Mouse (Mus musculus) CD4-positive, CD25-positive, alpha-beta regulatory T cell, adult 4 months (primary cell): ENCODE measurements around the gene Slc16a12. TPM values are rescaled to one million over a fixed set of nuclear protein-coding genes. Genes with fewer than 3 reads are reported as not detected.
"Not testable (repeated sequence)": the region's sequence is repeated elsewhere in the genome, so short reads cannot be mapped to it uniquely, and the experiment has no call there.

Experiments used
- ATAC-seq: one replicate; pipeline ENCODE4 v1.8.0; 2017
- polyA plus RNA-seq, 2 experiments: library from polyadenylated mRNA; unstranded; fragments of 100-300 nt; shearing (Covaris generic); gene quantifications; one replicate each; pipeline ENCODE4 v1.2.1; 2017

Slc16a12 gene
- not detected for polyA plus RNA-seq

DNA sequence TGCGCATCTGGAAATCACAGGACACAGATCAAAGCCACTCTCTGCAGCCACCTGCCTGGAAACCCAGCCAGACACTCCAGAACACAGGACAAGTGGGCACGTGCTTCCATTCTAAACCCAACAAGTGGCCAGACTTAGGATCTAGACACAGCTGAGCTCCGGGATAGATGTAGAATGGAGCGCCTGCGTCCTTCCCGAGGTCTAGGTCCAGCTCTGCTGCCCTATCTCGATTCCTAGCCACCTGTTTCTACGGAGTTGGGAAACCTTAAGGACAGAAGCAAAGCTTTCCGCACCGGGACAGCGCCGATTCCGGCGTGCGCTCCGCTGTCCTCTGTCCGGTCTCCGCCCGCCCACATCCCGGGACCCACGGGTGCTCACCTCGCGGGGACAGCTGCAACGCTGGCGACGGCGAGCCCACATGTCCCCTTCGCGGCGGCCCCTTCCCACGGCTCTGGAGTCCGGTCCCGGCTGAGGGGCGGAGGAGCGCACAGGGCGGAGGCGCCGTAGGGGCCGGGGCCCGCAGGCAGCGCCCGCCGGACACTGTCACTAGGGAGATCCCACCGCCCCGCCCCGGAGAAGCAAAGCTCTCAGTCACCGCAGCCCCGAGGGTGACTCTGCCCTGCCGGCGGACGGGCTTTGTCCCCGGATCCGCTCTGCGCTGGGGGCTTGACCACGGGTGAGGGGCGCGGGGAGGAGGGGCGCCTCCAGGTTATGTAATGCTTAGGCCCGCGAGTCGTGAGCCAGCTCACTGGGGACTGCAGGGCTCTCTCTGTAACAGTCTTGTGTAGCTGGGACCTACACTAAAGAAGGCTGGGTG, at the start of gene Slc16a12:
Slc16a12 (minus strand) TSS at position 602 of the 817 bp plus-strand sequence.
- ATAC-seq, result no peak

DNA sequence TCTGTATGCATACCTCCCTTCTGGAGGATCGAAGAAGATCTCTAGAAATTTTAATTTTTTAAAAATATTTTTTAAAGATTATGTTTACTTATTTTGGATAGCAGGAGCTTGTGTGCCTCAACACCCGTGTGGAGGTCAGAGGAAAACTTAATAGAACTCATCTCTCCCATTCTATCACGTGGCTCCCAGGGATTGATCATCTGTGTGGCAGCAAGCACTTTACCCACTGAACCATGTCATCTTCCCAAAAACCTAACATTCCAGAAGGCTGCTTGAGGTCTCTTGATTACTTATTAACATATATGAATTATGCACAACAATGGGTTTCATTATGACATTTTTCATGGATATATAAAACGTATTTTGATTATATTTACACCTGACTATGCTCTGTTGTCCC, 49.3 kb upstream of the Slc16a12 start:
- ATAC-seq, result no peak

DNA sequence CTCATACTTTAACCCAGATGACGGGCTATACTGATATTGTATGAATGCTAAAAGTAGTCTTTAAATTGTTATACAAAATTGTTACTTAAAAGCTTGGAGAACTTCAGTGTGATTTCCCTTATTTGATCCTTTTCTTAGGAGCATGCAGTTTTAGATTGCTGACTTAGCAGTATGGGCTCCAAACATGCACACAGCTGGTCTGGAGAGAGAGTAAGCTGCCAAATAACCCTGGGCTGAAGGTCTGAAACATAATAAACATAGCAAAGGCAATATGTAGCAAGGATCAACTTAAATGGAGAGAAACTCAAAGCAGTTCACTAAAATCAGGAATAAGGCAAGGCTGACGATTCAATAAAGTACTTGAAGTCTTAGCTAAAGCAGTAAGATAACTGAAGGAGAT, 35.4 kb upstream of the Slc16a12 start:
- no peak for ATAC-seq

DNA sequence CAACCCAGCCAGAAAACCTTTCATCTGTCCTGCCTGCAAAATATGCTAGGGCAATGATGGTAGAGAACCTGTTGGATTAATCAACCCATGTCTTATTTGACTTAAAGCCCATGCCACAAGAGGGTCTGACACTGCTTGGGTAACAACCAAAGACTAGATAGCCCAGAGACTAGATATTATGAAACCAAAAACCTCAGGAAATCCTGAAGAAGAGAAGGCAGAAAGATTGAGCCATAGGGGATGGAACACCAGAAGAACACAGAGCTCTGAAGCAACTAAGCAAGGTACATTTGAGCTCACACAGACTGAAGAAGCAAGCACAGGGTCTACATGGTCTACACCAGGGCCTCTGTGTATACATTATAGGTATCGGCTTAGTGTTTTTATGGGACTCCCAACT, 31.9 kb upstream of the Slc16a12 start:
- no peak for ATAC-seq

DNA sequence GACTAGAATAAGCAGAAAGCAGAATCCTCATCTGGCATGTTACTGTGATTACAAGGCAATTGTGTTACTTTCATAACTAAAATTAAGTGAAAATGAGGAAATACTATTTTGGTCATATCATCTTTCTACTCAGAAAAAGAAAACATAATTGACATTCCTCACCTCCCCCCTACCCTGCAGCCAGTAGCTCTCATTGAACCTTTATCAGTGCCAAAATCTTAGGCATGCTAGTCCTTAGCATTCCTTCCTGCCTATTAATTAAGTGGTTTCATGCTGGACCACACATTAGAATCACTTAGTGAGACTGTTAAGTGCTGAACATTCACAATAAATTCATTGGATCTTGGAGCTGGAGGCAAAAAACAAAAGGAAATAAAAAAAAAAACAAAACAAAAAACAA, 31.0 kb upstream of the Slc16a12 start:
- no peak for ATAC-seq

DNA sequence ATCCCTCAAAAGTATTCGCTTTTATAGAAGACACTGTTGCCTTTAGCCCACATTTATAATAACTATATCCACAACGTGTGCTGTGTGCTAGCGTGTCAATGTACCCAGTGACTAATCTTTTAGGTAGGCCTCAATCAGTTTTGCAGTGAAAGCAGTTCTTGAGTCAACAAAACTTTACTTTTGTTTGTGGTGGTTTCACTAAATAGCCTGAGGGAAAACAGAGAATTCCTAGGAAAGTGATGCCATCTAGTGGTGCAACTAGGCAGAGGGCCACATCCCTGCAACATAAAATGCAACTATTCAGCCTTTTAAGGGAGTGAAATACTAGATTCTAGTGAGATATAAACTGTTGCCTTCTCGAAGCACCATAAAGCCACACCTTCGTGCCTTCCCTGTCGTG, 25.7 kb upstream of the Slc16a12 start:
- no peak for ATAC-seq

- ATAC-seq, result no peak
These were observed 23.7 kb upstream of the Slc16a12 start for GRCm38 (mm10) chr19:34770764-34771163.

DNA sequence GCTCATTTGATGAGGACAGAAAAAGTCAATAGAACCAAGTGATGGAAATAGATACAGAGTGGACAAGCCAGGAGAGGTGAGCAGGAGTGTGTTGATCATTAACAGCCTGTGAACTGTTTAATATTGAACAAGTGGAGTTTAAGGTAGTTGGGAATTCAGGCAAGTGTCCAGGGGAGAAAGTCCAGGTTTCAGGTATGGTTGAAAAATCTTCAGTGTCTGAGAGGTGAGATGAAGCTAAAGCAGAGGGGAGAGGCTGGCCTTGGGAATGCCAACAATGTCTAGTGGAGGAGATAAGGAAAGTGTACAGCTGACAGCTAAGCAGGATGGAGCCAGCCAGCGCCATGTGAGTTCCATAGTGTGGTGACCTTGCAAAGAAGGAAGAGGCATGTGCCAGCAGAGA, 11.7 kb upstream of the Slc16a12 start:
- no peak for ATAC-seq

- ATAC-seq, result no peak
These were observed 9.6 kb upstream of the Slc16a12 start for GRCm38 (mm10) chr19:34756561-34757240.

GRCm38 (mm10) chr19:34755680-34756079, 8.6 kb upstream of the Slc16a12 start:
- no peak for ATAC-seq

DNA sequence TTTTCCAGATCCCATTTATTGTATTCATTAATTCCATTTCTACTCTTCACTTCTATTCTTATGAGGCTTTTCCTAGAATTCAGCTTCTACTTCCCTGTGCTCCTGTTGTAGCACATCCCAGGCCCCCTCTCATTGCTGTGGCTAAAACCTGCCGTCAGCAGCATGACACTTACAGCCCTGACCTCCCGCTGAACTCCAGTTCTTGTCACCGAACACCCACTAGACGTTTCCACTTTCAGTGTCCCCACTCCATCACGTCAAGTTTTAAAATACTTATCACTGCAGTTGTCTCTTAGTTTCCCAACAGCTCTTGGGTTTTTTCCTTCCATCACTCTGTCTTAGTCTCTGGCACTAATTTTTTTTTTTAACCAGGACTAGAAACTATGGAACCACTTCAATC, 6.2 kb upstream of the Slc16a12 start:
- no peak for ATAC-seq

GRCm38 (mm10) chr19:34752391-34753092, 5.5 kb upstream of the Slc16a12 start:
- no peak for ATAC-seq

DNA sequence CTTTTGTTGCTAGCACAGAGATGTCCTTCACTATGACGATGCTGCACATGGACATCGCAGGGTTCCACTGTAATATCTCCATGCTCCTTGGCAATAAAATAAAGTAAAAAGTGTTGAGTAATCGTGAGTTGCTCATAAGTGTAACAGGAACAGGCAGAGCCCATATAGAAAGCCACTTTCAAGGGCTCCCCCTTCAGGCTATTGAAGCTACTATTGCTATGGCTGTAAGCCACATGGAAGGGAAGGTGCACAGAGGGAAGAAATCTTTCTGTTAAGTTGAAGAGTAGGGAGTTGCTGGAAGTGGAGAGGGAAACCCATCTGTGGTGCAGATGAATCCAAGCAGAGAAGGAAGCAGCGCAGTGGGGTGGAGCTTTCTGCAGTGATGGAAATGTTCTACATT, 4.1 kb upstream of the Slc16a12 start:
- ATAC-seq, result no peak

- no peak for ATAC-seq
These were observed 1.9 kb upstream of the Slc16a12 start for GRCm38 (mm10) chr19:34748992-34749391.

DNA sequence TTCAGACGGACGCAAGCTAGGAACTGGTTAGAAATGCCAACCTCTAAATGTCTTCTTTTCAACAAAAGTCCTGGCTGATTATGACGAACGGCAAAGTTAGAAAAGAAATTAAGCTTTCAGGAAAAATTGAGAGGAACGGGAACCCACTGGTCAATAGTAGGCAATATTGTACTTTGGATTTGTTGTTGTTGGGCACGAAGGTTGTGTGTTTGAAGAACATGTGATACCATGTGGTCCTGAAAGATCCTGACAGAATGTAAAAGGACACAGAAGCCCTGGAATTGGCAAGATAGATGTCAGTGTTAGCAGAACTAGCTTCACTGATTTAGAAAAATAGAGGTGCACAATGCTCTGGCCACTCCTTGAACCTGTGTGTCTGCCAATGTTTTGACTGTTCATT, 880 bp upstream of the Slc16a12 start:
- ATAC-seq, result not testable (repeated sequence)

DNA sequence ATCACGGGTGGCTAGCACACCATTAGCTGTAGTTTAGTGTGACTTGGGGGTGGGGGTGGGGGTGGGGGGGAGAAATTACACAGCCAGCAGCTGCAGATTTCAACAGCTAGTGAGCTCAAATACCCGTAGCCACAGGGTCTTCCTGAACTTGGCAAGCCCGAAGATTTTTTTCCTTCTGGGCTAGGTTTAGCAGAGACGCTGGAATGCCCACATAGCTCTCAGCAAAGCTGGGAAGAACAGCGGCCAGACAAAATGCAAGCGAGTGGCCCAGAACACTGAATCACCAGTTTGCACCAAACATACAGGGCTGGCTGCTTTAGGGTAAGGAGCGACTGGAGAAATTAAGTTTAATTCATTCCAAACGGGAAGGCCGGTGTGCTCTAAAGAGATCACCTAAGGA, 888 bp downstream of the Slc16a12 start:
- no peak for ATAC-seq

DNA sequence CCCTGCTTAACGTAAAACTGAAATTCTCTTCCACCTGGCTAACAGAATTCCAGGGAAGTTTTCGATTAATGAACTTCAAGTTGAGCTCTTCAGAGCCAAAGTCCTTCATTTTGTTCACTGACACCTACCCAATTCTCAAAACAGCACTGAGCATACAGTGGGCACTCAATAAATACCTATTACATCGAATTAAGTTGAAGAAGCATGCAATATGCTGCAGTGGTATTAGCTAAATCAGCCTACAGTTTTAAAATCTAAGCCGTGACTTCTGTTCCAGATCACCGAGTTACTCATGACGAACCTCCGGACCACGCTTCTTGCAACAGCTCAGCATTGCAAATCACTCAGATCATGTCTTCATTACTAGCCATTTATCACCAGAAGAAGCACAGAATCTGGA, 2.1 kb downstream of the Slc16a12 start:
- no peak for ATAC-seq

- ATAC-seq, result no peak
These were observed 9.2 kb downstream of the Slc16a12 start for GRCm38 (mm10) chr19:34737916-34738315.

DNA sequence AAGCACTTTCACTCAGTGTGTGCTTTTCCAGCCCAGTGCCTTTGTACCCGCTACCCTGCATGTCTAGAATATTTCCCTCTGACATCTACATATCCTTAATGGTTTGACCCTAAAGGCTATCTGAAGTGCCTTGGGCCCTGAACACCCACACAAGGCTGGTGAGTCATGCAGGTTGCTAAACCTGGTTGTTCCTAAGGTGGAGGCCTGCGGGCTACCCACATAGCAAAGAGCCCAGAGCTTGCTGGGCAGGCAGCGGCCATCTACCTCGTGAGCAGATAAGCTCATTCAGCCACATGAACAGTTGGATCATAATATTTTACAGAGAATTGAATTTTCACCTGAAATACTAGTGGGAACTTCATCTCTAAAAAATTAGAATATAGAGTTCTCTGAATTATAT, 11.2 kb downstream of the Slc16a12 start:
- no peak for ATAC-seq

DNA sequence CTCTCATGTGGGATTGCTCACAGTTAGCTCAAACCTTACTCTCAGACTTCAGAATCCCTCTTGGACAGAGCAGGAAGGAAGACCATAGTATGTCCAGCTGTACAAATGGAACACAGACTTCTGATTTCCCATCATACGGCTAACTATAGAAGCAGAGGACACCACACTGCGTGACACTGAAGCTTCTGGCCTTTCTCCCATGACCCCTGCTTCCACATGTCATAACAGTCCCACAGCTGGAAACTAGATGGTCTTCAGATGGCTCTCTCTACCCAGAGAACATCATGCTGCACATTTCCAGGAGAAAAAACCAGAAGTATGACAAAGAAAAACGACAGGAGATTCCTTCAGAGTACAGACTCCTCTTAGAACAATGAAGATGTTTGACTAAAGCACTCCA, 14.1 kb downstream of the Slc16a12 start:
- ATAC-seq, result no peak

DNA sequence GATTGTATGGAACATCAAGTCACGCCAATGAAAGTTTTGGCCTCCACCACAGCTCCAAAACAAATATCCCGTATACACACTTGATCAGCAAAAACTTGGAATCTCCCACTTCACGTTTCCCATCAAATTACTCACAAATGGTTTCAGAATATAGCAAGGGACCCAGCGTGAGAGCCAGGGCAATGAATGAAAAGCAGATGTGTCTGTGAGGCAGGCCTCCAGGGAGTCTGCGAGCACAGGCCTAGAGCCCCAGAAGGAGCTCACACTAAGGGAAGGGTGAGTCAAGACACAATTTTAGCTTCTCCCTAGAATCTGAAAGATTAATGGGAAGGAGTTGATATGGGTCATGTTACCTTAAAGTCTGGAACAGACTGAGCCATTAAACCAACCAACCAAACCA, 15.7 kb downstream of the Slc16a12 start:
- ATAC-seq, result no peak

GRCm38 (mm10) chr19:34730584-34730983, 16.5 kb downstream of the Slc16a12 start:
- ATAC-seq, result no peak

GRCm38 (mm10) chr19:34729505-34729904, 17.6 kb downstream of the Slc16a12 start:
- ATAC-seq, result no peak
